Mouse (Mus musculus): ENCODE measurements around the gene Optc. TPM values are rescaled to one million over a fixed set of nuclear protein-coding genes. Genes with fewer than 3 reads are reported as not detected.

Gene Optc
- polyA plus RNA-seq, 1 experiment from 2014 or later: 2.9 TPM

GRCm38 (mm10) chr1:133873086-133873813 lies 34.5 kb downstream of the Optc start:
- no peaks in the 10 kb centered on the region for H3K36me3 ChIP-seq
- no peaks in the 10 kb centered on the region for H3K27me3 ChIP-seq (replicated peaks)
- H3K4me2 ChIP-seq (replicated peaks): no peak overlapping the region
- H3K9ac ChIP-seq: no peak overlapping the region
- no peak overlapping the region for H3K27ac ChIP-seq
- H3K9me3 ChIP-seq: no peaks in the 10 kb centered on the region
- no peak for ATAC-seq (ENCODE audit: low FRiP score, low read depth)
- no peak overlapping the region for H3K4me3 ChIP-seq
- no peaks in the 10 kb centered on the region for H3K4me1 ChIP-seq
- WGBS: 79% methylated on average over 6 of the region's 6 CpGs

- no peak for ATAC-seq (ENCODE audit: low FRiP score, low read depth)
- Histone ChIP-seq H3K27me3 (replicated peaks) (no peaks in the 10 kb centered on the region), H3K4me2 (replicated peaks) (no peak overlapping the region), H3K27ac (no peak overlapping the region), H3K9ac (no peak overlapping the region), H3K36me3 (no peaks in the 10 kb centered on the region), H3K4me1 (no peaks in the 10 kb centered on the region), H3K9me3 (no peaks in the 10 kb centered on the region), H3K4me3 (no peak overlapping the region)
- WGBS: 84% methylated on average over 10 of the region's 10 CpGs
Observed at GRCm38 (mm10) chr1:133871241-133871640, 36.6 kb downstream of the Optc start.

GRCm38 (mm10) chr1:133869221-133869620 lies 38.6 kb downstream of the Optc start:
- no peak for ATAC-seq (ENCODE audit: low FRiP score, low read depth)
- WGBS: 74% methylated on average over 2 of the region's 2 CpGs
- Histone ChIP-seq H3K4me1 (no peaks in the 10 kb centered on the region), H3K4me3 (no peak overlapping the region), H3K9ac (no peak overlapping the region), H3K9me3 (no peaks in the 10 kb centered on the region), H3K36me3 (no peaks in the 10 kb centered on the region), H3K27ac (no peak overlapping the region), H3K27me3 (replicated peaks) (no peaks in the 10 kb centered on the region), H3K4me2 (replicated peaks) (no peak overlapping the region)

GRCm38 (mm10) chr1:133863257-133863997 lies 44.4 kb downstream of the Optc start:
- no peak for ATAC-seq (ENCODE audit: low FRiP score, low read depth)
- Histone ChIP-seq H3K9ac (no peak overlapping the region), H3K36me3 (no peaks in the 10 kb centered on the region), H3K27me3 (replicated peaks) (no peaks in the 10 kb centered on the region), H3K4me3 (no peak overlapping the region), H3K4me2 (replicated peaks) (no peak overlapping the region), H3K27ac (no peak overlapping the region), H3K9me3 (no peaks in the 10 kb centered on the region), H3K4me1 (peaks cover 25% of the 10 kb centered on the region)
- 47% methylated on average over 10 of the region's 10 CpGs for WGBS

GRCm38 (mm10) chr1:133861028-133861427 lies 46.8 kb downstream of the Optc start:
- Histone ChIP-seq H3K4me1 (peaks cover 28% of the 10 kb centered on the region), H3K4me2 (replicated peaks) (no peak overlapping the region), H3K36me3 (no peaks in the 10 kb centered on the region), H3K4me3 (no peak overlapping the region), H3K27me3 (replicated peaks) (no peaks in the 10 kb centered on the region; the same call in 1 of the 2 replicates), H3K9ac (no peak overlapping the region), H3K9me3 (no peaks in the 10 kb centered on the region), H3K27ac (no peak overlapping the region)
- no peak for ATAC-seq (ENCODE audit: low FRiP score, low read depth)
- 76% methylated on average over 5 of the region's 5 CpGs for WGBS

GRCm38 (mm10) chr1:133859821-133860711 lies 47.7 kb downstream of the Optc start:
- ATAC-seq (ENCODE audit: low FRiP score, low read depth): no peak
- Histone ChIP-seq H3K4me2 (replicated peaks) (no peak overlapping the region), H3K9me3 (no peaks in the 10 kb centered on the region), H3K4me3 (no peak overlapping the region), H3K27me3 (replicated peaks) (no peaks in the 10 kb centered on the region; the same call in 1 of the 2 replicates), H3K36me3 (no peaks in the 10 kb centered on the region), H3K9ac (no peak overlapping the region), H3K27ac (peak overlapping the region; percentile 62; the same call in 1 of the 2 replicates), H3K4me1 (peaks cover 37% of the 10 kb centered on the region)
- WGBS: 46% methylated on average over 20 of the region's 20 CpGs

- Histone ChIP-seq H3K9me3 (no peaks in the 10 kb centered on the region), H3K9ac (no peak overlapping the region), H3K27me3 (replicated peaks) (no peaks in the 10 kb centered on the region; the same call in 1 of the 2 replicates), H3K4me3 (no peak overlapping the region), H3K4me2 (replicated peaks) (no peak overlapping the region), H3K4me1 (peaks cover 44% of the 10 kb centered on the region), H3K27ac (peak overlapping the region; percentile 62), H3K36me3 (no peaks in the 10 kb centered on the region)
- ATAC-seq (ENCODE audit: low FRiP score, low read depth): peak; percentile 74
- 28% methylated on average over 6 of the region's 6 CpGs for WGBS
Observed at GRCm38 (mm10) chr1:133859257-133859656, 48.5 kb downstream of the Optc start.

GRCm38 (mm10) chr1:133857781-133858180 lies 50.0 kb downstream of the Optc start:
- peaks cover 41% of the 10 kb centered on the region for H3K4me1 ChIP-seq
- H3K9ac ChIP-seq: no peak overlapping the region
- H3K36me3 ChIP-seq: no peaks in the 10 kb centered on the region
- H3K27me3 ChIP-seq (replicated peaks): no peaks in the 10 kb centered on the region; the same call in 1 of the 2 replicates
- no peak overlapping the region for H3K27ac ChIP-seq
- no peak overlapping the region for H3K4me3 ChIP-seq
- no peak for ATAC-seq (ENCODE audit: low FRiP score, low read depth)
- H3K9me3 ChIP-seq: no peaks in the 10 kb centered on the region
- WGBS: 83% methylated on average over 5 of the region's 5 CpGs
- H3K4me2 ChIP-seq (replicated peaks): no peak overlapping the region

GRCm38 (mm10) chr1:133857171-133857570 lies 50.6 kb downstream of the Optc start:
- H3K27me3 ChIP-seq (replicated peaks): no peaks in the 10 kb centered on the region; the same call in 1 of the 2 replicates
- peaks cover 41% of the 10 kb centered on the region for H3K4me1 ChIP-seq
- no peak overlapping the region for H3K27ac ChIP-seq
- H3K4me3 ChIP-seq: no peak overlapping the region
- no peaks in the 10 kb centered on the region for H3K36me3 ChIP-seq
- no peak overlapping the region for H3K9ac ChIP-seq
- no peak for ATAC-seq (ENCODE audit: low FRiP score, low read depth)
- H3K9me3 ChIP-seq: no peaks in the 10 kb centered on the region
- no peak overlapping the region for H3K4me2 ChIP-seq (replicated peaks)
- 92% methylated on average over 5 of the region's 5 CpGs for WGBS

- H3K27me3 ChIP-seq (replicated peaks): no peaks in the 10 kb centered on the region; the same call in 1 of the 2 replicates
- WGBS: 63% methylated on average over 3 of the region's 3 CpGs
- H3K4me3 ChIP-seq: no peak overlapping the region
- no peak overlapping the region for H3K27ac ChIP-seq
- no peak for ATAC-seq (ENCODE audit: low FRiP score, low read depth)
- no peaks in the 10 kb centered on the region for H3K36me3 ChIP-seq
- peaks cover 41% of the 10 kb centered on the region for H3K4me1 ChIP-seq
- H3K9ac ChIP-seq: no peak overlapping the region
- no peak overlapping the region for H3K4me2 ChIP-seq (replicated peaks)
- no peaks in the 10 kb centered on the region for H3K9me3 ChIP-seq
Observed at GRCm38 (mm10) chr1:133856655-133857054, 51.1 kb downstream of the Optc start.

- Histone ChIP-seq H3K9me3 (no peaks in the 10 kb centered on the region), H3K9ac (no peak overlapping the region), H3K27ac (no peak overlapping the region), H3K27me3 (replicated peaks) (no peaks in the 10 kb centered on the region; the same call in 1 of the 2 replicates), H3K4me3 (no peak overlapping the region), H3K4me2 (replicated peaks) (no peak overlapping the region), H3K4me1 (peaks cover 41% of the 10 kb centered on the region), H3K36me3 (no peaks in the 10 kb centered on the region)
- WGBS: 13% methylated on average over 11 of the region's 11 CpGs
- no peak for ATAC-seq (ENCODE audit: low FRiP score, low read depth)
Observed at GRCm38 (mm10) chr1:133856133-133856541, 51.7 kb downstream of the Optc start.

All from neural tube, embryonic 12.5 days (tissue).